ENCODE assay signal across 10 mouse cellular contexts in genomic region chr16:36674457-36675204, GRCm38 (mm10). TPM values are rescaled to one million over a fixed set of nuclear protein-coding genes. Genes with fewer than 3 reads are reported as not detected.
DNase-seq lines count a peak whose midpoint lies in the region; TF ChIP-seq lines count a peak whose summit lies in the region.
"Had no signal": no experiment of that assay in that cellular context is flagged by ENCODE, and none has a peak within 500 bp of the region (broad histone marks: within the 10 kb centered on the region; RNA-seq: fewer than 3 reads in every experiment).

No protein-coding gene starts in this region.

- H3K9me3 ChIP-seq in ES-E14 (ENCODE audit: control insufficient read depth, insufficient read depth, low read depth, low read length): no peaks in the 10 kb centered on the region
- H3K9me3 ChIP-seq: hindbrain, embryonic 15.5 days had no signal

- no peak overlapping the region for H3K4me3 ChIP-seq in ES-E14 (ENCODE audit: insufficient read depth in 1 of 2, low read depth in 1 of 2, low read length in 2 of 2, poor library complexity in 1 of 2, severe bottlenecking in 1 of 2)
- H3K4me3 ChIP-seq: hindbrain, embryonic 15.5 days had no signal

- peaks cover 7 to 22% of the 10 kb centered on the region in 2 experiments for H3K4me1 ChIP-seq in ES-E14 (ENCODE audit: control insufficient read depth in 2 of 2, insufficient read depth in 2 of 2, low read length in 2 of 2, poor library complexity in 1 of 2)
- H3K4me1 ChIP-seq: hindbrain, embryonic 15.5 days had no signal

- peak overlapping the region; percentile 58; the same call in 1 of the 2 replicates for H3K27ac ChIP-seq in ES-E14 (ENCODE audit: insufficient read depth, low read depth, low read length, poor library complexity, severe bottlenecking)
- H3K27ac ChIP-seq: hindbrain, embryonic 15.5 days had no signal

- H3K36me3 ChIP-seq in ES-E14 (ENCODE audit: control insufficient read depth, insufficient read depth, low read length, poor library complexity, severe bottlenecking): no peaks in the 10 kb centered on the region
- H3K36me3 ChIP-seq: hindbrain, embryonic 15.5 days had no signal

- no peak overlapping the region; the same call in 1 of the 2 replicates for H3K9ac ChIP-seq in ES-E14 (ENCODE audit: insufficient read depth, low read depth, low read length, poor library complexity, severe bottlenecking)
- H3K9ac ChIP-seq: hindbrain, embryonic 15.5 days had no signal

- peak; percentile 36 to 57 for DNase-seq in spleen, adult 18-20 months
- no peak for DNase-seq in spleen, adult 12 weeks (ENCODE audit: low spot score)
- DNase-seq in ES-E14 (ENCODE audit: low read depth, low spot score): no peak
- DNase-seq in naive thymus-derived CD4-positive, alpha-beta T cell, adult 2 months (ENCODE audit: low read depth): peak; percentile 66
- no peak for DNase-seq in frontal cortex, postnatal 25 days (ENCODE audit: low spot score in 2 of 2)
- DNase-seq in cerebellum, postnatal 36 days: no peak
- no peak for DNase-seq in cerebellum, postnatal 14 days
- DNase-seq: heart, adult 18-20 months; liver had no signal

- in situ Hi-C loops in ES-E14 (cut with MboI; ENCODE audit: low sequenced_read_pairs in 2 of 2, unreplicated experiment in 2 of 2): no loop called here

TF ChIP-seq in ES-E14, 5 proteins besides CTCF, POLR2A, EP300 and RAD21:
- TF ChIP-seq ZC3H11A (IDR thresholded peaks at IDR 0.05; ENCODE audit: borderline replicate concordance, low read depth, low read length) (no peak), ZNF384 (IDR thresholded peaks at IDR 0.05; ENCODE audit: low read depth, low read length) (no peak), CHD2 (IDR thresholded peaks at IDR 0.05; ENCODE audit: low read depth, low read length) (no peak), HCFC1 (IDR thresholded peaks at IDR 0.05; ENCODE audit: borderline replicate concordance, insufficient read depth, low read length) (no peak), MAFK (IDR thresholded peaks at IDR 0.05; ENCODE audit: insufficient read depth, low read depth, low read length) (no peak)

RNA-seq across cellular contexts. Expression of gene Cd86, which starts 8.8 kb away (rescaled TPM):
- total RNA-seq in ES-E14 (2012; rRNA removed): 0.26 and 0.62 TPM in 2 replicates

RNA-seq across cellular contexts. Expression of gene Ildr1, which starts 19.1 kb away (rescaled TPM):
- total RNA-seq in ES-E14 (2012; rRNA removed): 12.8 and 24.8 TPM in 2 replicates

Comparison
In these comparisons a context has a peak if more than half of its experiments do, and no peak if none do; other contexts are left out.
1. DNase-seq: peak in spleen, adult 18-20 months (2 of 2) and naive thymus-derived CD4-positive, alpha-beta T cell, adult 2 months (single experiment); none in spleen, adult 12 weeks (single experiment), ES-E14 (single experiment), frontal cortex, postnatal 25 days (0 of 2), cerebellum, postnatal 36 days (0 of 2) and cerebellum, postnatal 14 days (0 of 2).